Comparison of ENCODE assay signal across 9 mouse cellular contexts in genomic region chr13:40728626-40728990, GRCm38 (mm10). TPM values are rescaled to one million over a fixed set of nuclear protein-coding genes. Genes with fewer than 3 reads are reported as not detected.
A peak's percentile ranks its signal among the peaks of the same experiment; 100 is the strongest.
DNase-seq lines count a peak whose midpoint lies in the region; ATAC-seq lines count a peak whose summit lies in the region.
"Had no signal": no experiment of that assay in that cellular context is flagged by ENCODE, and none has a peak within 500 bp of the region (broad histone marks: within the 10 kb centered on the region; RNA-seq: fewer than 3 reads in every experiment).

No protein-coding gene starts in this region.

- no peak for ATAC-seq in heart, embryonic 13.5 days (ENCODE audit: extremely low read depth, insufficient number of reproducible peaks, low FRiP score, low TSS enrichment)
- no peak for ATAC-seq in hindbrain, embryonic 14.5 days (ENCODE audit: low FRiP score)
- ATAC-seq in midbrain, embryonic 16.5 days: no peak

- no peaks in the 10 kb centered on the region for H3K9me3 ChIP-seq in heart, embryonic 13.5 days
- no peaks in the 10 kb centered on the region for H3K9me3 ChIP-seq in embryonic facial prominence, embryonic 10.5 days
- no peaks in the 10 kb centered on the region for H3K9me3 ChIP-seq in hindbrain, embryonic 14.5 days (ENCODE audit: control insufficient read depth, low read length)
- H3K9me3 ChIP-seq in midbrain, embryonic 16.5 days (replicated peaks; ENCODE audit: control insufficient read depth, low read length, poor library complexity, severe bottlenecking): no peaks in the 10 kb centered on the region
- H3K9me3 ChIP-seq: lung, embryonic 15.5 days had no signal

- WGBS in heart, embryonic 13.5 days: 2% methylated on average over 15 of the region's 15 CpGs
- WGBS in embryonic facial prominence, embryonic 10.5 days: under 1% methylated on average over 15 of the region's 15 CpGs
- WGBS in hindbrain, embryonic 14.5 days: 3% methylated on average over 15 of the region's 15 CpGs
- WGBS in midbrain, embryonic 16.5 days: 2% methylated on average over 15 of the region's 15 CpGs

- H3K27me3 ChIP-seq in heart, embryonic 13.5 days (replicated peaks): peaks cover 95% of the 10 kb centered on the region
- peaks cover 94% of the 10 kb centered on the region for H3K27me3 ChIP-seq in embryonic facial prominence, embryonic 10.5 days (replicated peaks; ENCODE audit: low read depth, poor library complexity, severe bottlenecking)
- H3K27me3 ChIP-seq in hindbrain, embryonic 14.5 days (ENCODE audit: control insufficient read depth, insufficient read depth, low read length): peaks cover 62% of the 10 kb centered on the region
- peaks cover 41% of the 10 kb centered on the region for H3K27me3 ChIP-seq in midbrain, embryonic 16.5 days (ENCODE audit: control insufficient read depth, insufficient read depth, low read depth, low read length)

- H3K27ac ChIP-seq in heart, embryonic 13.5 days (replicated peaks): no peak overlapping the region
- H3K27ac ChIP-seq in embryonic facial prominence, embryonic 10.5 days (replicated peaks): peak overlapping the region; percentile 97
- H3K27ac ChIP-seq in hindbrain, embryonic 14.5 days: peak overlapping the region; percentile 93
- H3K27ac ChIP-seq in midbrain, embryonic 16.5 days (ENCODE audit: low read length): peak overlapping the region; percentile 67
- H3K27ac ChIP-seq: lung, embryonic 15.5 days had no signal

- no peak for DNase-seq in heart, adult 9 months (ENCODE audit: low spot score in 2 of 2)
- no peak for DNase-seq in embryonic facial prominence, embryonic 10.5 days (ENCODE audit: low spot score)
- DNase-seq in hindbrain, embryonic 14.5 days (ENCODE audit: low spot score): no peak
- DNase-seq in cerebellum, adult 11 months: no peak
- DNase-seq in spleen, postnatal 36 days (ENCODE audit: low spot score in 2 of 2): no peak
- DNase-seq in adrenal gland, adult (ENCODE audit: inconsistent age in 2 of 2, low spot score in 1 of 2): no peak

- 0 out of 2 replicates have a peak overlapping the region, but pooled peaks have one; percentile 7 for H3K9ac ChIP-seq in heart, embryonic 13.5 days
- peak overlapping the region; percentile 73 for H3K9ac ChIP-seq in hindbrain, embryonic 14.5 days
- peak overlapping the region; percentile 21 for H3K9ac ChIP-seq in midbrain, embryonic 16.5 days (ENCODE audit: low read depth, low read length)
- H3K9ac ChIP-seq: lung, embryonic 15.5 days had no signal

- peaks cover 21% of the 10 kb centered on the region for H3K4me1 ChIP-seq in heart, embryonic 13.5 days
- H3K4me1 ChIP-seq in embryonic facial prominence, embryonic 10.5 days: peaks cover 56% of the 10 kb centered on the region
- H3K4me1 ChIP-seq in hindbrain, embryonic 14.5 days (replicated peaks; ENCODE audit: control insufficient read depth, insufficient read depth, low read length): no peaks in the 10 kb centered on the region
- peaks cover 4% of the 10 kb centered on the region for H3K4me1 ChIP-seq in midbrain, embryonic 16.5 days (ENCODE audit: control insufficient read depth, insufficient read depth, low read length)

- H3K4me3 ChIP-seq in heart, embryonic 13.5 days: peak overlapping the region; percentile 24
- H3K4me3 ChIP-seq in embryonic facial prominence, embryonic 10.5 days: peak overlapping the region; percentile 75
- H3K4me3 ChIP-seq in hindbrain, embryonic 14.5 days (replicated peaks; ENCODE audit: low read length): peak overlapping the region; percentile 47
- peak overlapping the region; percentile 35 for H3K4me3 ChIP-seq in midbrain, embryonic 16.5 days (ENCODE audit: low read depth, low read length)

- no peaks in the 10 kb centered on the region for H3K36me3 ChIP-seq in heart, embryonic 13.5 days
- H3K36me3 ChIP-seq in embryonic facial prominence, embryonic 10.5 days (replicated peaks): no peaks in the 10 kb centered on the region
- H3K36me3 ChIP-seq in hindbrain, embryonic 14.5 days (replicated peaks; ENCODE audit: control insufficient read depth, insufficient read depth): no peaks in the 10 kb centered on the region
- no peaks in the 10 kb centered on the region for H3K36me3 ChIP-seq in midbrain, embryonic 16.5 days (ENCODE audit: control insufficient read depth, insufficient read depth, low read length)
- H3K36me3 ChIP-seq: lung, embryonic 15.5 days had no signal

- H3K4me2 ChIP-seq in heart, embryonic 13.5 days: peak overlapping the region; percentile 33
- peak overlapping the region; percentile 46 for H3K4me2 ChIP-seq in hindbrain, embryonic 14.5 days (replicated peaks)
- peak overlapping the region; percentile 29 for H3K4me2 ChIP-seq in midbrain, embryonic 16.5 days (ENCODE audit: low read length)

RNA-seq across cellular contexts. Expression of gene Tfap2a, which starts 9.6 kb away (rescaled TPM):
- polyA plus RNA-seq in heart, embryonic 13.5 days (2015; fragmentation: Nextera tagmentation; extraction: Ambion mirVana): 0.09 and 0.16 TPM in 2 replicates
- polyA plus RNA-seq in embryonic facial prominence, embryonic 10.5 days (2016; fragmentation: Nextera tagmentation; extraction: Ambion mirVana): 8.3 and 8.5 TPM in 2 replicates
- 9.6 and 10.5 TPM in 2 replicates for polyA plus RNA-seq in hindbrain, embryonic 14.5 days (2014; fragmentation: Nextera tagmentation; extraction: Ambion mirVana)
- polyA plus RNA-seq in midbrain, embryonic 16.5 days (2015; fragmentation: Nextera tagmentation; extraction: Ambion mirVana): 2.3 and 2.8 TPM in 2 replicates

Comparison
In these comparisons a context has a peak if more than half of its experiments do, and no peak if none do; other contexts are left out.
1. H3K4me3 ChIP-seq: peak in every context shown above with its lines; median percentile 75 in embryonic facial prominence, embryonic 10.5 days; 47 in hindbrain, embryonic 14.5 days; 35 in midbrain, embryonic 16.5 days; 24 in heart, embryonic 13.5 days.
2. H3K9ac ChIP-seq: peak in every context shown above with its lines; median percentile 73 in hindbrain, embryonic 14.5 days; 21 in midbrain, embryonic 16.5 days; 7 in heart, embryonic 13.5 days.